Mouse (Mus musculus) T-helper 2 cell (primary cell): ENCODE results near the gene Gm21440.
"Not testable (repeated sequence)": the region's sequence is repeated elsewhere in the genome, so short reads cannot be mapped to it uniquely, and the experiment has no call there.

Experiments used
- in situ Hi-C: fragments of 300-600 bp; cut with MboI, MseI; formaldehyde crosslinking; loops from one replicate; pipeline ENCODE4 v1.15.1; 2025; ENCODE audit warnings: high pct_unique_total_duplicates

Gene Gm21440

DNA sequence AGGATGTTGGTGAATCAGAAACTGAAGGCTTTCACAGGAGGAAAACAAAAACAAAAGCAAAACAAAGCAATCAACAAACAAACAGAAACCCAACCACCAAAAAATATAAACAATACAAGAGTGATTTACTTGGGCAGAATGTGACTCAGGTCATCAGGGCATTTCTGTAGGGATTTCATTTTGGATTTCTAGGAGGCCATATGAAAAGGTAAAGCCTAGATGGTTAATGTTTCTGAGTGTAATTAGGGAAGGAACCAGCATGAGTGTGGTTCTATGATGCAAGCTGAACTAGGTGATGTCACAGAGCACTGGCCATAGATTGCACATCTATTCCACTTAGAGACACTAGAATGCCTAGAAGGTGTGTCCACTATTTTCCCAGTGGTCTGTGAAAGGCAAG lies at the start of gene Gm21440, which contains the start of gene Gm21454:
Gene Gm21440 (plus strand): TSS at position 301 of the 400 bp plus-strand sequence.
Gene Gm21454 (plus strand): TSS at position 352 of the 400 bp plus-strand sequence.
- in situ Hi-C loops, result not testable (repeated sequence)

DNA sequence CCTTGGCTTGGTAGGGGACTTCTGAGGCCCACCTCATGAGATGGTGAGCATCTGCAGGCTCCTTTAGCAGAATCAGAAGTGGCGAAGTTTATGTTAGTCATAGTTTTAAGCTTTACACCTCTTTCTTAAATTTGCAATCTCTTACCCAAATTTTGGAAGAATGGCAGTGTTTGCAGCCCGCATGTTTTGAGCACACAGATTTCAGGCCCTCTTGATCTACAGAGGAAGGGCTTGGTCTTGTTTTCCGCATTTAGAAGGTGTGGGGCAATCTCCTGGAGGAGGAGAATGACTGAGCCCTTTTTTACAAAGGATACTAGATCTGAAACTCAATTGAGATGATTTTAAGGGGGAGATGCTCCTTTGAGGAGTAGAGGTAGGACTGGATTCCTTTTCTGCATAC lies 28.4 kb upstream of the Gm21440 start, which contains the start of gene Gm21828:
Gene Gm21828 (minus strand): TSS at position 101 of the 400 bp plus-strand sequence.
- in situ Hi-C loops, result not testable (repeated sequence)
